Mouse (Mus musculus) intestine, postnatal 0 days (tissue): ENCODE data around the gene Elmo1. TPM values are rescaled to one million over a fixed set of nuclear protein-coding genes. Genes with fewer than 3 reads are reported as not detected.

Experiments used
- ATAC-seq: fragments of 200-750 bp; cut with Nextera tagmentation; 2 replicates; pipeline ENCODE4 v1.8.0; 2017; ENCODE audit warnings: mild to moderate bottlenecking, moderate TSS enrichment, moderate library complexity
- H3K27ac ChIP-seq: fragments of 300-500 bp; sonication (generic); 2 replicates; pipeline ENCODE4 v1.5.1; 2014; ENCODE audit warnings: mild to moderate bottlenecking, low read depth, low read length, moderate library complexity
- H3K27me3 ChIP-seq: fragments of 300-500 bp; sonication (generic); replicated peaks from 2 replicates; pipeline ENCODE4 v1.6.1; 2014; ENCODE audit warnings: low read length, mixed read lengths; ENCODE audit not compliant: control insufficient read depth, insufficient read depth
- H3K36me3 ChIP-seq: fragments of 300-500 bp; sonication (generic); 2 replicates; pipeline ENCODE4 v1.6.1; 2014; ENCODE audit warnings: mild to moderate bottlenecking, moderate library complexity; ENCODE audit not compliant: control insufficient read depth, insufficient read depth
- H3K4me1 ChIP-seq: fragments of 300-500 bp; sonication (generic); replicated peaks from 2 replicates; pipeline ENCODE4 v1.6.1; 2014; ENCODE audit warnings: antibody characterized with exemption, low read length, mixed read lengths; ENCODE audit not compliant: control insufficient read depth, insufficient read depth
- H3K4me2 ChIP-seq: fragments of 300-500 bp; sonication (generic); replicated peaks from 2 replicates; pipeline ENCODE4 v1.6.1; 2014; ENCODE audit warnings: low read depth, mild to moderate bottlenecking, moderate library complexity
- H3K4me3 ChIP-seq: fragments of 300-500 bp; sonication (generic); 2 replicates; pipeline ENCODE4 v1.5.1; 2014; ENCODE audit warnings: low read depth, low read length
- H3K9ac ChIP-seq: fragments of 300-500 bp; sonication (generic); 2 replicates; pipeline ENCODE4 v1.6.1; 2014; ENCODE audit warnings: mild to moderate bottlenecking, low read depth, low read length
- H3K9me3 ChIP-seq: fragments of 300-500 bp; sonication (generic); 2 replicates; pipeline ENCODE4 v1.6.1; 2016; ENCODE audit warnings: mixed run types; ENCODE audit not compliant: control insufficient read depth
- CTCF ChIP-seq: sonication (generic); IDR thresholded peaks from 2 replicates; pipeline ENCODE4 v1.5.1; 2016; ENCODE audit warnings: low read depth, mild to moderate bottlenecking, control low read depth, antibody characterized with exemption, moderate library complexity
- WGBS: fragments of 180-500 bp; shearing (Covaris S2); extraction: QIAGEN DNeasy Blood & Tissue Kit; methylation state at CpG from one replicate; pipeline ENCODE4 v1.1.7; 2014; 5-methylcytosine and 5-hydroxymethylcytosine counted together
- polyA plus RNA-seq: library from polyadenylated mRNA; unstranded; fragments of >200 nt; fragmentation: Nextera tagmentation; extraction: Ambion mirVana; gene quantifications from 2 replicates; pipeline ENCODE4 v1.2.1, GENCODE M21; 2015

Elmo1 gene
- polyA plus RNA-seq, 1 experiment from 2014 or later = 8.2 TPM

DNA sequence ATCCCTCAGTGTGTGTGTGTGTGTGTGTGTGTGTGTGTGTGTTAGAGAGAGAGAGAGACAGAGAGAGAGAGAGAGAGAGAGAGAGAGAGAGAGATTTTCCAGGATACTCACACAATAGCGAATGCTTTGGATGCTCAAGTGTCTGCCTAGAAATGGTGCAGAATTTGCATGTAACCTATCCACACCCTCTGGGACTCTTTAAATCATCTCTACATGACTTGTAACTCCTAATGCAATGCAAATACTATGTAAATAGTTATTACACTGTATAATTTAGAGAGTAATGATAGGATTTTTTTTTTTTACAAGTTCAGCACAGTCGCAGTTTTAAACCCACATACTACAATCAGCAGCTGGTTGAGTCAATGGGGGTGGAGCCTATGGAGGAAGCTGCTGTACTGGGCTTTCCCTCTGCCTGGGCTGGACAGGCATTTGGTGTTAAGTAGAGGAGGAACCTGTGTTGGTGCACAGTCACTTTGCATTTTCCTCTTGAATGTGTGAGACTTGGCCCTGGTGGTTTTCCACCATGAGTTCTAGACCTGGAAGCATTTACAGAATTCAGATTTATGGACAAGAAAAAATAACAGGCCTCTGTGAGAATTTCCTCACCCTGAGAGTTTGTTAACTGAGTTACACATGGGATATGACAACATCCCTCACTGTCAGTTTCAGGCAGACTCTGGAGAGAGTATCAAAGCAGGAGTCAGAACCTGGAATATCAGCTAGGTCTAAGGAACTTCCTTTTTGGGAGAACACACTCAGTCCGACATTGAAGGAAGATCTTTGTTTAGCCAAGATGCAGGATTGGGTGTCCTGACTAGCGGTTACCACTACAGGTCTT is 49.6 kb downstream of the Elmo1 start:
- 65% methylated on average over 4 of the region's 4 CpGs for WGBS
- no peak for TF ChIP-seq CTCF
- ATAC-seq = no peak; the same call in 1 of the 2 replicates

DNA sequence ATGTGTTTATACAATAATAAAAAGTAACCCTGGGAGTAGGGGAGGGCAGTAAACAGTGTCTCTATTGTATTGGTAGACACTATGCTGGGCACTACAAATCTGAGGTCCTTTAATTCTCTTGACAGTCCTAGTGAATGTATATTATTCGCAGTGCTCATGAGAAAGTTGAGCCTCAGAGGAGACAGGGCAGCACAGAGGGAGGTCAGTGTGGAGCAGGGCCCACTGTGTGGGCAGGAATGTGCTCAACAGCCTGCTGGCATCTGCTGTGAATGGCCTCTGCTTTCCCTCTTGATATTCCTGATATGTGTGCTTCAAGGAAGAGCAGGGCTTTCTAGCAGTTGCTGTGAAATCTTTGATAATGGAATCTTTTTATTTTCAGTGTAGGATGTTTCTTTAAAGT is 52.2 kb downstream of the Elmo1 start:
- Histone ChIP-seq H3K27ac (no peak overlapping the region), H3K36me3 (no peaks in the 10 kb centered on the region), H3K4me2 (no peak overlapping the region), H3K4me1 (0 out of 2 replicates have a peak, but pooled peaks cover 1% of the 10 kb centered on the region), H3K9ac (no peak overlapping the region), H3K9me3 (no peaks in the 10 kb centered on the region), H3K4me3 (no peak overlapping the region), H3K27me3 (no peaks in the 10 kb centered on the region)
- no peak for ATAC-seq
- WGBS = 56% methylated on average over 1 of the region's 1 CpGs
- TF ChIP-seq CTCF = no peak

More for the DNA sequence above, 49.6 kb downstream of the Elmo1 start:
- Histone ChIP-seq H3K4me3 (no peak overlapping the region), H3K4me1 (peaks cover 5% of the 10 kb centered on the region; the same call in 1 of the 2 replicates), H3K9ac (no peak overlapping the region), H3K36me3 (no peaks in the 10 kb centered on the region), H3K4me2 (no peak overlapping the region), H3K27ac (no peak overlapping the region), H3K27me3 (no peaks in the 10 kb centered on the region), H3K9me3 (no peaks in the 10 kb centered on the region)

DNA sequence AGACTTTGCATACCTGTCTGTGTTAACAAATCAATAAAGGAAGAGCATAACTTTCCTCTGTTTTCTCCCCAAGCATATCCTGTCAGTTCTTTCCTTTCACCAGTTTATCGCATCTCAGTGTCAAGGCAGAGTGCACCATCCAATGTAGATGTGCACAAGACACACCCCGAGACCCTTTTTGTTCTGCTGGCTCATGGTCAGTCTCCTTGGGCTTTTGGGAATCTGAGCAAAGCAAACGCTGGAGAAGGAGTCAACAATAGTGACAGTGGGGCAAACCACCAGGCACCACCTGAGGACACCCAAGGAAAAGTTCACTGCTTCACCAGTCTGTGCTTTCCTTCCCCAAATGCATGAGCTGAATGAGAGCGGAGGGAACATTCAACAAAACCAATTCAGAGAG is 56.5 kb downstream of the Elmo1 start:
- Histone ChIP-seq H3K4me1 (0 out of 2 replicates have a peak, but pooled peaks cover 2% of the 10 kb centered on the region), H3K27ac (no peak overlapping the region), H3K9ac (no peak overlapping the region), H3K27me3 (no peaks in the 10 kb centered on the region), H3K4me2 (no peak overlapping the region), H3K4me3 (no peak overlapping the region), H3K9me3 (no peaks in the 10 kb centered on the region), H3K36me3 (no peaks in the 10 kb centered on the region)
- ATAC-seq = no peak
- TF ChIP-seq CTCF = no peak
- WGBS = 86% methylated on average over 4 of the region's 4 CpGs

DNA sequence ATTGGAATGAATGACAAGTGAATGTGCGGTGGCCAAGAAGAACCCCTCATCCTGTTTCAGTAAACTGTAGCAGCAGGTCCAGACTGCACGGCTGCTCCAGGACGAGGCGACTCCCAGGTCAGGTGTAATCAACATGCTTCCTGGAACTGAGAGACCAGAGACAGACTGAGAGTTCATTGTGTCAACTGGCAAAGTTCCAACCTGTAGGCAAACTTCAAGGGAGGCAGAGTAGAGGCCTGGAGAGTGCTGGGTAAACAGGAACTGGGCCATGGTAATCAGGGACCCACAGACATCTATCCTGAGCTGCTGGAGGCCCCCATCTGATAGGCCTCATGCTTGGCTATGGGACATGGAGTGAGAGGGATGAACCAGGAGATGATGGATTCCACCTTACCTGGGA is 57.3 kb downstream of the Elmo1 start:
- Histone ChIP-seq H3K4me3 (no peak overlapping the region), H3K27ac (peak overlapping the region; percentile 54), H3K4me2 (peak overlapping the region; percentile 21; the same call in 1 of the 2 replicates), H3K9me3 (no peaks in the 10 kb centered on the region), H3K9ac (no peak overlapping the region), H3K36me3 (no peaks in the 10 kb centered on the region), H3K27me3 (no peaks in the 10 kb centered on the region), H3K4me1 (0 out of 2 replicates have a peak, but pooled peaks cover 2% of the 10 kb centered on the region)
- 27% methylated on average over 4 of the region's 4 CpGs for WGBS
- ATAC-seq = peak; percentile 89
- TF ChIP-seq CTCF = no peak

DNA sequence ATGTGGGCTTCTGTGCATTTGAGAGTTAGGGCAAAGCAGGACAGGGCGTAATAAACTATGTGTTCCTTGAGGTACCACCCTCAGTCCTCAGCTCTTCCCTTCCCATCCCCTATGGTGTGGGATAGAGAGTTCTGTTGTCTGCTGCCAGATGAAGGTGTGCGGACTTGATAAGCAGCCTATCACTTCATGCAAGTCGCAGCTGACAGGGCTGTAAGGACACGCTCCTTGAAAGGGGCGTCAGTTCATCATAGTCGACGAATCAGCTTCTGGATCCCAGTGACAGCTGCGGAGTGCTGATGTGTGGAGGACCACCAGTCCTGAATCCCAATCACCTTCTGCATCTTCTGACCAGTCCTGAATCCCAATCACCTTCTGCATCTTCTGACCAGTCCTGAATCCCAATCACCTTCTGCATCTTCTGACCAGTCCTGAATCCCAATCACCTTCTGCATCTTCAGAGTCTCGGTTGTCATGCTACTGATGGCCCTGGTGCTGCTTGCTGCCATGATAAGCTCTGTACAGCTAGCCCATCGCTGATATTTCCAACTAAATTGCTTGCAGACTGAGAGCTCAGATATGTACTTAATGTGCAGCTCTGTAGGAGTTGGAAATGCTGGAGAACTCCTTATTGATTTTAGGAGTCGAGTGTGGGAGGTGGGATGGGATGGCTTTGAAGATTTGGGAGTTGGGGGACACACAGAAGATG is 59.9 kb downstream of the Elmo1 start:
- 85% methylated on average over 11 of the region's 11 CpGs for WGBS
- no peak for TF ChIP-seq CTCF
- H3K9me3 ChIP-seq = no peaks in the 10 kb centered on the region
- H3K9ac ChIP-seq = no peak overlapping the region
- H3K4me3 ChIP-seq = no peak overlapping the region
- ATAC-seq = no peak
- H3K4me1 ChIP-seq = 0 out of 2 replicates have a peak, but pooled peaks cover 2% of the 10 kb centered on the region
- no peaks in the 10 kb centered on the region for H3K27me3 ChIP-seq
- no peak overlapping the region for H3K4me2 ChIP-seq
- H3K36me3 ChIP-seq = no peaks in the 10 kb centered on the region
- H3K27ac ChIP-seq = no peak overlapping the region

DNA sequence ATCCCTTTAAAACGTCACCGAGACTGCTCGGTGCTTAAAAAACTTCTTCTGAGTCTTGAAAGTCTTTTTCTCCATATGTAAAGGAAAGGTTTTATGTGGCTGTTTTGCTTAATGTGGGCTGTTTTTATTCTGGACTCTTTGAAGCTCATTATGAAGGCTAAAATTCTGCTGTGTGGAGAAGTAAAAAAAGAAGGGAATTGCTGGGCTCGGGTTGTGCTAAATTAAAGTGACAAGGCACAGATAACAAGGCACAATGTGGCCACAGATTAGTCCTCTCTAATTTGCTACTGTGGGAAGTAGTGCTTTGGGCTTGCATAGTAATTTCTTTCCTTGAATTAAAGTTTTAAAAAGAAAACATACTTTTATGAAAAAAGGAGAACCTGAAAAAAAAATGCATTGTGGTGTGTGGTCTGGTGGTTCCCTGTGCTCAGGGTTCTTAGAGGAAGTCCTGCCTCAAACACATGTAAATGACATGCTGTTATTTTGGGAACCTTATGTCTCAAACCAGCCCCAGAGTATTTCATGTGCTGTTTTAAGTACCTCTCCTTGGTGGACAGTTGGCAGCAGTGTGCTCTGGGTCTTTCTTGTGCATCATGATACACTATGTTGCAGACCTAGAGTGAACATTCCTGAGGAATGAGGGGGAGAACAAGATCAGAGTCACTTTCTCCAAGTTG is 61.0 kb downstream of the Elmo1 start:
- Histone ChIP-seq H3K4me2 (no peak overlapping the region), H3K9me3 (no peaks in the 10 kb centered on the region), H3K9ac (no peak overlapping the region), H3K4me3 (no peak overlapping the region), H3K27me3 (no peaks in the 10 kb centered on the region), H3K27ac (no peak overlapping the region), H3K36me3 (no peaks in the 10 kb centered on the region), H3K4me1 (0 out of 2 replicates have a peak, but pooled peaks cover 2% of the 10 kb centered on the region)
- TF ChIP-seq CTCF = no peak
- WGBS = 76% methylated on average over 4 of the region's 4 CpGs
- no peak for ATAC-seq
